Mouse (Mus musculus) embryonic facial prominence, embryonic 13.5 days (tissue): ENCODE results near the gene Vps45. TPM values are rescaled to one million over a fixed set of nuclear protein-coding genes. Genes with fewer than 3 reads are reported as not detected.
"Not testable (repeated sequence)": the region's sequence is repeated elsewhere in the genome, so short reads cannot be mapped to it uniquely, and the experiment has no call there.

Source experiments
- ATAC-seq: fragments of 200-750 bp; cut with Nextera tagmentation; 2 replicates; pipeline ENCODE4 v1.8.0; 2017; ENCODE audit warnings: low read depth; ENCODE audit not compliant: insufficient number of reproducible peaks, insufficient read depth, low FRiP score, low TSS enrichment
- H3K27ac ChIP-seq: fragments of 300-500 bp; sonication (generic); 2 replicates; pipeline ENCODE4 v1.5.1; 2015; ENCODE audit warnings: moderate library complexity, mild to moderate bottlenecking, inconsistent platforms
- H3K27me3 ChIP-seq: fragments of 300-500 bp; sonication (generic); 2 replicates; pipeline ENCODE4 v1.6.1; 2015; ENCODE audit warnings: mild to moderate bottlenecking, inconsistent platforms
- H3K36me3 ChIP-seq: fragments of 300-500 bp; sonication (generic); 2 replicates; pipeline ENCODE4 v1.6.1; 2015; ENCODE audit warnings: mild to moderate bottlenecking, inconsistent platforms
- H3K4me1 ChIP-seq: fragments of 300-500 bp; sonication (generic); 2 replicates; pipeline ENCODE4 v1.6.1; 2015; ENCODE audit warnings: inconsistent platforms
- H3K4me2 ChIP-seq: fragments of 300-500 bp; sonication (generic); 2 replicates; pipeline ENCODE4 v1.6.1; 2015; ENCODE audit warnings: moderate library complexity, mild to moderate bottlenecking, inconsistent platforms
- H3K4me3 ChIP-seq: fragments of 300-500 bp; sonication (generic); 2 replicates; pipeline ENCODE4 v1.5.1; 2015; ENCODE audit warnings: mild to moderate bottlenecking, inconsistent platforms
- H3K9ac ChIP-seq: fragments of 300-500 bp; sonication (generic); 2 replicates; pipeline ENCODE4 v1.6.1; 2015; ENCODE audit warnings: mild to moderate bottlenecking, inconsistent platforms
- H3K9me3 ChIP-seq: fragments of 300-500 bp; sonication (generic); 2 replicates; pipeline ENCODE4 v1.6.1; 2016; ENCODE audit warnings: inconsistent platforms
- WGBS: fragments of 180-500 bp; shearing (Covaris S2); methylation state at CpG from one replicate; pipeline ENCODE4 v1.1.7; 2015; ENCODE audit warnings: mixed read lengths; 5-methylcytosine and 5-hydroxymethylcytosine counted together
- polyA plus RNA-seq: library from polyadenylated mRNA; unstranded; fragments of >200 nt; fragmentation: Nextera tagmentation; extraction: Ambion mirVana; gene quantifications from 2 replicates; pipeline ENCODE4 v1.2.1, GENCODE M21; 2015

The Vps45 gene
- polyA plus RNA-seq, 1 experiment from 2014 or later: 41.1 TPM

DNA sequence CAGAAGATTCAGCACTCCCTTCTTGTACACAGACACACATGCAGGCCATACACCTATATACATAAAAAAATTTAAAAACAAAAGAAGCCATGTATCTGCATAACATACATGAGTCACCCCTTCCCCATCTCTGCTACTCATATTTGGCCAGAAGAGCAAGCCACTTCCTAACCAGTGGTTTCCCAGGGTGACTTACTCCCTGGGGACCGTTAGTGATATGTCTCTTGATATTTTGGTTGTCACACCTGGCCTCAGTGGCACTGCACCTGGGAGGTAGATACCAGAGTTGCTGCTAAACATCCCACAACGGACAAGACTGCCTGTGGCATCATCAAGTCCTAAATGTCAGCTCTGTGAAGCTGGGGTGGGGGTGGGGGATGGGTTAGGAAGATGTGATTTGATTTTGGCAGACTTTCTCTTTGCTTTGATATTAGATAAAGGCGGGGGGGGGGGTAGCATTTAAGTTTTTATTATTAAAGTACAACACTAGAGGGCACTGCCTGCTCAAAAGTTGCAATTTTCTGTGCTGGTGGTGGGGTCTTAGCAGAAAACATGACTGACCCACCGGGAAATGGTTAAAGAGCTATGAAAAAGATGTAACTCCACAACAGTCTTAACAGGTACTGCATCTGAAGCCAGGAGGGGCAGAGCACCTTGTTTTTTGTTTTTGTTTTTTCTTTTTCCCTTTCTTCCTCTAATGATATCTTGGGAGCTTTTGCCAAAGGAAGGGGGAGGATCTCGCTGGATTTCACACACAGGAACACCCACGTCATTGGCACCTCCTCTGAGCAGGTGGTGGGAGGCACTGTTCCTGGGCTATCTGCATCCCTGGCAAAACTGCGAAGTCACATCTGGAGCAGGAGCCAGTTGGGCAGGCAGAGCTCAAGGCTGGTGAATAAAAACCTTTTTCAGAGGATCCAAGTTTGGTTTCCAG, 92.5 kb downstream of the Vps45 start:
- Histone ChIP-seq H3K27ac (no peak overlapping the region), H3K27me3 (no peaks in the 10 kb centered on the region), H3K4me3 (0 out of 2 replicates have a peak overlapping the region, but pooled peaks have one; percentile 13), H3K9me3 (no peaks in the 10 kb centered on the region), H3K4me2 (peak overlapping the region; percentile 45), H3K36me3 (no peaks in the 10 kb centered on the region), H3K4me1 (0 out of 2 replicates have a peak, but pooled peaks cover 4% of the 10 kb centered on the region), H3K9ac (peak overlapping the region; percentile 40; the same call in 1 of the 2 replicates)
- WGBS: 10% methylated on average over 7 of the region's 7 CpGs
- no peak for ATAC-seq

GRCm38 (mm10) chr3:95963681-95964080, 94.6 kb downstream of the Vps45 start:
- no peaks in the 10 kb centered on the region for H3K9me3 ChIP-seq
- H3K4me3 ChIP-seq: no peak overlapping the region
- no peak overlapping the region for H3K4me2 ChIP-seq
- H3K27ac ChIP-seq: no peak overlapping the region
- no peaks in the 10 kb centered on the region for H3K27me3 ChIP-seq
- H3K36me3 ChIP-seq: no peaks in the 10 kb centered on the region
- H3K9ac ChIP-seq: no peak overlapping the region
- no peak for ATAC-seq
- 0 out of 2 replicates have a peak, but pooled peaks cover 4% of the 10 kb centered on the region for H3K4me1 ChIP-seq
- 49% methylated on average over 4 of the region's 4 CpGs for WGBS

DNA sequence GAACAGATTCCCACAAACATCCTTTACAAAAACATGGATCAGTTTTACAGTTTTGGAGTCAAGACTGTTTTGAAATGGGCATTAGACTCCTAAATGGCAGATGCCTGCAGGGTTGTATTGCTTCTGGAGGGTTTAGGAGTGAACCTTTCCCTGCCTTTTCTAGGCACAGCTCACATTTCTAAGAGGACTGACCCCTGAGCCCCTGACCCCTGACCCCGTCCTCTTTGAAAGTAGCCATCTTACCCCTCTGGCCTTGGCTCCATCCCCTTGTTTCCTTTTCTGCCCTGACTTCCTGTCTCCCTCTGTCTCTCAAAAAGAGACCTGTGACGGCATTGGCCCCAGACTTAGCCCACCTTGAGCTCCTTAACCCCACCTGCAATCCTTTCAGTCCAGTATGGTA, 95.0 kb downstream of the Vps45 start:
- Histone ChIP-seq H3K27me3 (no peaks in the 10 kb centered on the region), H3K4me3 (no peak overlapping the region), H3K9me3 (no peaks in the 10 kb centered on the region), H3K36me3 (no peaks in the 10 kb centered on the region), H3K9ac (no peak overlapping the region), H3K4me1 (0 out of 2 replicates have a peak, but pooled peaks cover 4% of the 10 kb centered on the region), H3K4me2 (no peak overlapping the region), H3K27ac (no peak overlapping the region)
- WGBS: 9% methylated on average over 2 of the region's 2 CpGs
- no peak for ATAC-seq

DNA sequence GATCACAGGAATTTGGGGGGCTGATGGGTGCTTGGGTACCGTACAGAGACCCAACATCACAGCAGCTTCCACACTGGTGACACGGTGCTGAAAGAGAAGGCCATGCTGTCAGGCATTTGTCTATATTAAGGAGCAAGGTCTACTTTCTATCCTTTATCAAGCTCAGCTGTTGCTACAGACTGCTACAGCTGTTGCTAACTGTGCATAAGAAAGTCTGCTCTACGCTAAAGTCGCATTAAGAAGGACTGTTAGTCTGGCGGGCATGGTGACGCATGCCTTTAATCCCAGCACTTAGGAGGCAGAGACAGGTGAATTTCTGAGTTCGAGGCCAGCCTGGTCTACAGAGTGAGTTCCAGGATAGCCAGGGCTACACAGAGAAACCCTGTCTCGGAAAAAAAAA, 96.1 kb downstream of the Vps45 start:
- H3K27ac ChIP-seq, H3K9ac ChIP-seq, H3K9me3 ChIP-seq, H3K4me1 ChIP-seq, H3K36me3 ChIP-seq, H3K4me2 ChIP-seq, H3K4me3 ChIP-seq, ATAC-seq, H3K27me3 ChIP-seq: not testable (repeated sequence)
- WGBS: 81% methylated on average over 8 of the region's 8 CpGs

DNA sequence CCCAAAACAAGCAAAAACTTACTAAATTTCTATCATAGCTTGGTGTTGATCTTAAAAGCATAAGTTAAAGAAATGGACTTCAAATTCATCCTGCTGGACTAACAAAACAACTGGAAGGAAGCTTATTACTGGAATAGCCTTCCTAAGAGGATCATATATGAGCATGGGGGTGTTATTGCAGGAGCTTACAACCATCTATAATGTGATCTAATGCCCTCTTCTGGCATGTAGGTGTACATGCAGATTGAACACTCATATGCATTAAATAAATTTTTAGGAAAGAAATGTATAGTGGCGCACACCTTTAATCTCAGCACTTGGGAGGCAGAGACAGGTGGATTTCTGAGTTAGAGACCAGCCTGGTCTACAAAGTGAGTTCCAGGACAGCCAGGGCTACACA, 98.5 kb downstream of the Vps45 start:
- ATAC-seq: no peak
- Histone ChIP-seq H3K4me1 (no peaks in the 10 kb centered on the region), H3K4me3 (no peak overlapping the region), H3K27ac (no peak overlapping the region), H3K9ac (no peak overlapping the region), H3K9me3 (no peaks in the 10 kb centered on the region), H3K4me2 (no peak overlapping the region), H3K27me3 (no peaks in the 10 kb centered on the region), H3K36me3 (no peaks in the 10 kb centered on the region)
- 92% methylated on average over 1 of the region's 1 CpGs for WGBS

GRCm38 (mm10) chr3:95959082-95959481, 99.2 kb downstream of the Vps45 start:
- no peaks in the 10 kb centered on the region for H3K4me1 ChIP-seq
- ATAC-seq: no peak

DNA sequence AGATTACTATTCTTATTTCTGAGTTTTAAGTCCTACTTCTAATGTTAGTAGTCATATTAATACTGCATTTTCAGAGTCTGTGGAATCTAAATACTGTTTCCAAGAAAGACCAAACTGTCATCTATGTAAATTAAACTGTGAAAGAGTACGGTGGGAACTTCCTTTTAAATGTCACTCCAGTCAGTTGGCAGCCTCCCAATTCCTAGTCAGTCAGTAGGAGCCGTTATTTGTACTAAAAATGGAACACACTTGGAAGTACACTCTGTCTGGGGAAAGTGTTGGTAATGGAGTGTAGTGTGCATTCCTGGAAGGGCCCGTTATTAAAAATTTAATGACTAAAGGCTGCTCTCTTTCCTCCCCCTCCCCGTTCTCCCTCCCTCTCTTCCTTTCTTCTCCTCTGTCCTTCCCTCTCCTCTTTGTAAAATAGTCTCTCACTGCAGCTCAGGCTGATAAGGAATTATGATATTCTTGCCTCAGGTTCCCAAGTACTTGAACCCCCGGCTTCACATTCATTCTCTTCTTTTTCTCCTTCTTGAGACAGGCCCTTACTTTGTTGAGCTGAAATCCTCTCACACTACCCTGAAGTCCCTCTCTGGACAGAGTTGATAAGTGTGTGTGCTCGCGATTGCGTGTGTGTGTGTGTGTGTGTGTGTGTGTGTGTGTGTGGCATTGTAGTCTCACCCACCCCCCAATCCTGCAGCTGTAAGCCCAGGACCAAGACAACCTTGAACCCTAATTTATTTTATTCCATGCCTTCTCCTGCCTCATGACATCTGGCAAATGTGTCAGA, 100.7 kb downstream of the Vps45 start:
- Histone ChIP-seq H3K4me3 (no peak overlapping the region), H3K27ac (no peak overlapping the region; the same call in 1 of the 2 replicates), H3K4me2 (no peak overlapping the region), H3K27me3 (no peaks in the 10 kb centered on the region), H3K4me1 (no peaks in the 10 kb centered on the region), H3K9me3 (no peaks in the 10 kb centered on the region), H3K36me3 (no peaks in the 10 kb centered on the region), H3K9ac (no peak overlapping the region)
- ATAC-seq: no peak
- WGBS: 66% methylated on average over 8 of the region's 8 CpGs

More at GRCm38 (mm10) chr3:95959082-95959481, 99.2 kb downstream of the Vps45 start:
- Histone ChIP-seq H3K36me3 (no peaks in the 10 kb centered on the region), H3K4me2 (no peak overlapping the region), H3K9me3 (no peaks in the 10 kb centered on the region), H3K27ac (no peak overlapping the region), H3K27me3 (no peaks in the 10 kb centered on the region), H3K4me3 (no peak overlapping the region), H3K9ac (no peak overlapping the region)
- WGBS: 77% methylated on average over 5 of the region's 5 CpGs

GRCm38 (mm10) chr3:95955318-95955717, 102.9 kb downstream of the Vps45 start:
- Histone ChIP-seq H3K9ac (no peak overlapping the region), H3K9me3 (no peaks in the 10 kb centered on the region), H3K27me3 (no peaks in the 10 kb centered on the region), H3K4me2 (no peak overlapping the region), H3K4me1 (0 out of 2 replicates have a peak, but pooled peaks cover 5% of the 10 kb centered on the region), H3K4me3 (no peak overlapping the region), H3K27ac (no peak overlapping the region), H3K36me3 (no peaks in the 10 kb centered on the region)
- WGBS: 93% methylated on average over 5 of the region's 5 CpGs
- ATAC-seq: no peak

DNA sequence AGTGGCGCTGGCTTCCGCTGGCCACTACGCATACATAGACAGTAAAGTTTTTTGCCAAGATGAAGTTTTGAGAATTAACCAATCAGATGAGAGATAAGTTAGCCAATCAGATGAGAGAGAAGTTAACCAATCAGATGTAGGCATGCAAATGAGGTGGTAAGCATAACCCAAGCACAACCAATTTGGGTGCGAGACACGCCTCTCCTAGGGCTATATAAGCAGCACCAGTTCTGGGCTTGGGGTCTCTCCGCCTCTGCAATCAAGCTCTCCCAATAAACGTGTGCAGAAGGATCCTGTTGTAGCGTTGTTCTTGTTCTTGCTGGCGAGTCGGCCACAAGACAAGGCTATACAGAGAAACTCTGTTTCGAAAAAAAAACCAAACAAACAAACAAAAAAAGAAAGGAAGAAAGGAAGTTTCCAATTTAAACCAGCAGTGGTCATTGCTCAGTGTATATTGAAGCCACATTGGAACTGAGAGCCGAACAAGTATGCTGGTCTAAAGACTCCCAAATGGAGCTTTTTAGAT, 103.6 kb downstream of the Vps45 start:
- not testable (repeated sequence) for H3K9me3 ChIP-seq, H3K36me3 ChIP-seq, ATAC-seq, H3K4me1 ChIP-seq, H3K4me3 ChIP-seq, H3K4me2 ChIP-seq, H3K9ac ChIP-seq, H3K27ac ChIP-seq, H3K27me3 ChIP-seq
- 87% methylated on average over 12 of the region's 12 CpGs for WGBS

- WGBS: 69% methylated on average over 3 of the region's 3 CpGs
- H3K27me3 ChIP-seq: no peaks in the 10 kb centered on the region
- 0 out of 2 replicates have a peak, but pooled peaks cover 5% of the 10 kb centered on the region for H3K4me1 ChIP-seq
- H3K4me3 ChIP-seq: no peak overlapping the region
- H3K27ac ChIP-seq: no peak overlapping the region
- no peak overlapping the region for H3K9ac ChIP-seq
- H3K4me2 ChIP-seq: no peak overlapping the region
- H3K36me3 ChIP-seq: 0 out of 2 replicates have a peak, but pooled peaks cover under 1% of the 10 kb centered on the region
- no peak for ATAC-seq
- H3K9me3 ChIP-seq: no peaks in the 10 kb centered on the region
These were observed 104.7 kb downstream of the Vps45 start for GRCm38 (mm10) chr3:95953522-95953921.

- 0 out of 2 replicates have a peak, but pooled peaks cover 3% of the 10 kb centered on the region for H3K36me3 ChIP-seq
- ATAC-seq: no peak
- no peak overlapping the region for H3K4me2 ChIP-seq
- H3K9ac ChIP-seq: no peak overlapping the region
- no peaks in the 10 kb centered on the region for H3K9me3 ChIP-seq
- H3K27ac ChIP-seq: no peak overlapping the region
- H3K4me3 ChIP-seq: no peak overlapping the region
- no peaks in the 10 kb centered on the region for H3K27me3 ChIP-seq
- 0 out of 2 replicates have a peak, but pooled peaks cover 5% of the 10 kb centered on the region for H3K4me1 ChIP-seq
These were observed 105.2 kb downstream of the Vps45 start for GRCm38 (mm10) chr3:95953023-95953422.
